Mouse (Mus musculus) embryonic facial prominence, embryonic 14.5 days (tissue): ENCODE data around the gene Ppp2r1b. TPM values are rescaled to one million over a fixed set of nuclear protein-coding genes. Genes with fewer than 3 reads are reported as not detected.

Experiments
- ATAC-seq: fragments of 200-750 bp; cut with Nextera tagmentation; 2 replicates; pipeline ENCODE4 v1.8.0; 2017; ENCODE audit warnings: low read depth, moderate number of reproducible peaks, moderate TSS enrichment
- DNase-seq: peaks from one replicate; pipeline ENCODE4 v3.0.0-alpha.2; 2015; ENCODE audit warnings: low spot score
- H3K27ac ChIP-seq: fragments of 300-500 bp; sonication (generic); replicated peaks from 2 replicates; pipeline ENCODE4 v1.5.1; 2014; ENCODE audit warnings: low read depth, mild to moderate bottlenecking, low read length, moderate library complexity
- H3K27me3 ChIP-seq: fragments of 300-500 bp; sonication (generic); replicated peaks from 2 replicates; pipeline ENCODE4 v1.6.1; 2014; ENCODE audit warnings: low read length; ENCODE audit not compliant: control insufficient read depth, insufficient read depth
- H3K36me3 ChIP-seq: fragments of 300-500 bp; sonication (generic); 2 replicates; pipeline ENCODE4 v1.6.1; 2014; ENCODE audit warnings: low read length, mixed read lengths; ENCODE audit not compliant: control insufficient read depth, insufficient read depth
- H3K4me1 ChIP-seq: fragments of 300-500 bp; sonication (generic); 2 replicates; pipeline ENCODE4 v1.6.1; 2014; ENCODE audit warnings: antibody characterized with exemption, low read length; ENCODE audit not compliant: control insufficient read depth, insufficient read depth
- H3K4me2 ChIP-seq: fragments of 300-500 bp; sonication (generic); 2 replicates; pipeline ENCODE4 v1.6.1; 2014; ENCODE audit warnings: low read depth, mild to moderate bottlenecking, low read length, moderate library complexity, mixed read lengths
- H3K4me3 ChIP-seq: fragments of 300-500 bp; sonication (generic); 2 replicates; pipeline ENCODE4 v1.5.1; 2014; ENCODE audit warnings: low read depth, mild to moderate bottlenecking, low read length
- H3K9ac ChIP-seq: fragments of 300-500 bp; sonication (generic); 2 replicates; pipeline ENCODE4 v1.6.1; 2014; ENCODE audit warnings: low read depth, mild to moderate bottlenecking, low read length, moderate library complexity, mixed read lengths
- H3K9me3 ChIP-seq: fragments of 300-500 bp; sonication (generic); 2 replicates; pipeline ENCODE4 v1.6.1; 2016; ENCODE audit warnings: low read length; ENCODE audit not compliant: control insufficient read depth
- WGBS: fragments of 180-500 bp; shearing (Covaris S2); extraction: QIAGEN DNeasy Blood & Tissue Kit; methylation state at CpG from one replicate; pipeline ENCODE4 v1.1.7; 2014; 5-methylcytosine and 5-hydroxymethylcytosine counted together
- polyA plus RNA-seq: library from polyadenylated mRNA; unstranded; fragments of >200 nt; fragmentation: Nextera tagmentation; extraction: Ambion mirVana; gene quantifications from 2 replicates; pipeline ENCODE4 v1.2.1, GENCODE M21; 2014

The Ppp2r1b gene
- polyA plus RNA-seq, 1 experiment from 2014 or later, result 55.7 TPM

DNA sequence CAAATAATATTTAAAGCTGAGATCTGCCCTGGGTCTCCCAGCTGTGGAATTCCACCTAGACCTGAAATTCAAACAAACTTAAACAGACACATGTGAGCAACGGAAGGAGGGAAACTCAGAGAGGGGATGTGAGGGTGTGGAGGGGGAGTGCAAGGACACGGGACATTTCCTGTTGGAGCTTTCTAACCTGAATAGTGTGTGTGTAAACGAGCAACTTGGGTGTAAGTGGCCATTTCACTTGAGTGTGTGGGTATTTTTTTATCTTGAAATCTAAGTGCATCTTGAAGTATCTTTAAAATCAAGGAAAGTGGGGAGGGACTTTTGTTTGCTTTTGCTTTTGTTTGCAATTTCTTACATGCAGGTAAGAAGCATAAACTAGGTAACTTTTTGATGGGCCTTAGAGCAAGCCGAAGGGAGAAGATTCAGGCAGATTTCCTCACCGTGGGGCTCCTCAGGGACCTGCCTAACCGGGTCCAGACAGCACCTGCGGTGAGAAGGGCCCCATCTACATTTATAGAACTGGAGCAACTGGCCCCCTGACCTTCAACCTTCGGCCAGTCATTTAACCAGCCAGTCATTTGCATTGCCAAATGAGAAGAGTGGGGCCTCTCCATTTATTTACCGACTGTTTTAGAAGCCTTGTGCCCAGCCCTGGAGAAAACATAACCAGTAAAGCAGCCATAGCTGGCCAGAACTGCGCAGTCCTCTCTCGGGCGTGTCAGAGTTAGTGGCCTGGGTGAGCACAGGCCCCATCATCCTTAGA lies 2.7 kb downstream of the Ppp2r1b start:
- no peak overlapping the region for H3K9ac ChIP-seq
- DNase-seq (no peak), ATAC-seq (no peak)
- WGBS, result 55% methylated on average over 12 of the region's 12 CpGs
- no peaks in the 10 kb centered on the region for H3K27me3 ChIP-seq
- peaks cover 15% of the 10 kb centered on the region for H3K4me1 ChIP-seq
- H3K4me3 ChIP-seq, result no peak overlapping the region
- H3K27ac ChIP-seq, result no peak overlapping the region
- no peak overlapping the region for H3K4me2 ChIP-seq
- H3K36me3 ChIP-seq, result peaks cover 18% of the 10 kb centered on the region
- H3K9me3 ChIP-seq, result no peaks in the 10 kb centered on the region

DNA sequence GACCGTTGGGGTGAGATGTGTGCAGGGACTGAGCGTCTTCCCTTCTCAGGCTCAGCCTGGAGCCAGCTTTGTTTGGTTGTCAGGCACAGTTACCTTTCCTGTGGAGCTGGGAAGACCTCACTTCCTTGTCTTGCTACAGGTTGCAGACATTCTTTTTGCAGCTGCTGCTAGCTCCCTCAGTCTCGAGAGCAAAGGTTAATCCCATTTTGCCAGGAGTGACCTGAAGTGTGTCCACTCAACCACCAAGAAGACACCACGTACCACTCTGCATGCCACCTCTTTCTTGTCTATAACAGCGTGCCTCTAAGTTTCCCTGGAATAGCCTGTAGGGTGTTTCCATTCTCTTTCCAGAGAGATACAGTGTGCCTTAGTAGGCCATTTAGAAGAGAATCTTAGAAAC lies 3.7 kb downstream of the Ppp2r1b start:
- Histone ChIP-seq H3K36me3 (peaks cover 10% of the 10 kb centered on the region), H3K4me2 (no peak overlapping the region), H3K4me1 (peaks cover 15% of the 10 kb centered on the region), H3K4me3 (no peak overlapping the region), H3K9me3 (no peaks in the 10 kb centered on the region), H3K27ac (no peak overlapping the region), H3K9ac (no peak overlapping the region), H3K27me3 (no peaks in the 10 kb centered on the region)
- 58% methylated on average over 5 of the region's 5 CpGs for WGBS
- DNase-seq (no peak), ATAC-seq (no peak)

- 23% methylated on average over 8 of the region's 8 CpGs for WGBS
- DNase-seq, result peak; percentile 94
- Histone ChIP-seq H3K4me3 (no peak overlapping the region), H3K9ac (no peak overlapping the region), H3K9me3 (no peaks in the 10 kb centered on the region), H3K27ac (no peak overlapping the region), H3K4me1 (peaks cover 15% of the 10 kb centered on the region), H3K27me3 (no peaks in the 10 kb centered on the region), H3K4me2 (no peak overlapping the region), H3K36me3 (peaks cover 6% of the 10 kb centered on the region)
- peak; percentile 85 for ATAC-seq
These were observed 4.1 kb downstream of the Ppp2r1b start for GRCm38 (mm10) chr9:50849249-50849648.

DNA sequence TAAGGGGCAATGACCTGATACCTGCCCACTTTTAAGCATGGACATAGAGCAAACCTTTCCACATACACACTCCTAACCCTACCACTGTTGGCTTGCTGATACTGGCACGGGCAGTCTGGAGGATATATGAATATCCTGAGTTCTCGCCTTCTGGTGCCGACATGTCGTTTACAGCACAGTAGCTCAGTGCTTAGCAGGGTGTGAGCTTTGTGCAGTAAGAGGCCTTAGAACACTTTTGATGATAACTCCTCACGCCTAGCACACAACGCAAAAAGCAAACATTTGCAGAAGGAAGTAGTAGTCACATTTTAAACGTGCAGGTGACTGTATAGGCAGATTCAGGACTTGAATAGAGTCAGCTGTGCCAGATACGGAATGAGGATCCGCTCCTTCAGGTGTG lies 4.7 kb downstream of the Ppp2r1b start:
- Histone ChIP-seq H3K4me3 (no peak overlapping the region), H3K9me3 (no peaks in the 10 kb centered on the region), H3K4me2 (peak overlapping the region; percentile 40; the same call in 1 of the 2 replicates), H3K9ac (no peak overlapping the region), H3K27ac (no peak overlapping the region), H3K4me1 (peaks cover 15% of the 10 kb centered on the region), H3K27me3 (no peaks in the 10 kb centered on the region), H3K36me3 (0 out of 2 replicates have a peak, but pooled peaks cover under 1% of the 10 kb centered on the region)
- DNase-seq (no peak), ATAC-seq (no peak)
- WGBS, result 68% methylated on average over 9 of the region's 9 CpGs

GRCm38 (mm10) chr9:50850271-50850670 lies 5.2 kb downstream of the Ppp2r1b start:
- no peaks in the 10 kb centered on the region for H3K9me3 ChIP-seq
- WGBS, result 22% methylated on average over 11 of the region's 11 CpGs
- peaks cover 15% of the 10 kb centered on the region for H3K4me1 ChIP-seq
- H3K27me3 ChIP-seq, result no peaks in the 10 kb centered on the region
- no peak overlapping the region for H3K4me3 ChIP-seq
- DNase-seq (peak; percentile 33), ATAC-seq (peak; percentile 28; the same call in 1 of the 2 replicates)
- no peak overlapping the region for H3K27ac ChIP-seq
- peak overlapping the region; percentile 5; the same call in 1 of the 2 replicates for H3K9ac ChIP-seq
- H3K36me3 ChIP-seq, result no peaks in the 10 kb centered on the region
- H3K4me2 ChIP-seq, result peak overlapping the region; percentile 40

- Histone ChIP-seq H3K27ac (no peak overlapping the region), H3K36me3 (no peaks in the 10 kb centered on the region), H3K27me3 (no peaks in the 10 kb centered on the region), H3K4me3 (no peak overlapping the region), H3K9me3 (no peaks in the 10 kb centered on the region), H3K9ac (peak overlapping the region; percentile 5; the same call in 1 of the 2 replicates), H3K4me1 (peaks cover 15% of the 10 kb centered on the region), H3K4me2 (peak overlapping the region; percentile 40)
- WGBS, result 44% methylated on average over 8 of the region's 8 CpGs
- DNase-seq (peak; percentile 50), ATAC-seq (no peak)
These were observed 5.6 kb downstream of the Ppp2r1b start for GRCm38 (mm10) chr9:50850713-50851112.

DNA sequence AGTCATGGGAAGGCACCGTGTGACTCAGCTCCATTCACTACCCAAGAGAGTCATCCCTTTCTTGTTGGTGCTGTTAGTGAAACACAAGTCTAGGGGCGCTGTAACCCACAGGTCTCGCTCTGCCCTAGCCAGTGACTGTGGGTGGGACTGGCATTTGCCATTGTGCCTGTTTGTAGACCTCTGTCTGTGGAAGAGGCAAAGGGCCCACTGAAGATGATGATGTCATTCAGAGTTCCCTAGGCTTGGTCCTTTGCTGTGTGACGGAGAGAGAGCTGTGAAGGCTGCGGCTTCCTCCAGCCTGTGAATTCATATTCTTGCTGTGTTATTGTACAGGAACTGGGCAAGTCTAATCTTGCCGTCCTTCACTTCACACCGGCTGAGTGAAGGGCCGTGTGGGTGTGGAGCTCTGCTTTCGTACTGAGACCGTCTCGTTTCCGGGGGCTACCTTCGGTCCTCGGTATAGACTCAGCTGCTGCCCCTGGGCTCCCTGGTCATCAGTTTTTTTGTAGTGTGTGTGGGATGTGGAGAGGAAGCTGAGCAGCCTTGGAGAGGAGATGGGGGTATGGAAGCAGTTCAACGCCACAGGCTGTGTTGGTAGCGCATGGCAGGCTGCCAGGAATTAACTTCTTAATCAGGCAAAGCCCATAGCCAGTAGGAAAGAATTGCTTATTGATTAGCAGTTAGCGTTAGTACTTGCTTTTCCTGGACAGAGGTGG lies 7.7 kb downstream of the Ppp2r1b start:
- DNase-seq, result peak; percentile 60

DNA sequence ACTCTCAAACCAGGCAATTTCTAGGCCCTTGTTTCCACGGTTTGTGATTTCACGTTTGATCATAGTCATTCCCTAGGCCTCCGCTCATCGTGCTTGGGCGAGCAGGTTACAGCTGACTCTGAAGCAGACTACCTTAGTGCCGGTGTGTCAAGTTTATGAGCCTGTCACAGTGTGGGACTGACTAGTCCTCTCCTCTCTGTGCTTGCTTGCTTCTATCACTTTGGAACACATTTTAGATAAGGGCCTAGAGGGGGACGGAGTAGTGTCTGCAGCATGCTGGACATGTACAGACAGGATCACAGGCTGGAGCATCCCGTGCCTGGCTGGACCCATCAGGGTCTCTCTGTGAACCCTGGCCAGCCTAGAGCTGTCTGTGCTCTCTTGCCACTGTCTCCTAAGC lies 9.3 kb downstream of the Ppp2r1b start:
- ATAC-seq, result no peak
- no peak for DNase-seq
- WGBS, result 70% methylated on average over 8 of the region's 8 CpGs

More for the DNA sequence above, 7.7 kb downstream of the Ppp2r1b start:
- no peaks in the 10 kb centered on the region for H3K9me3 ChIP-seq
- no peak overlapping the region; the same call in 1 of the 2 replicates for H3K27ac ChIP-seq
- H3K4me3 ChIP-seq, result no peak overlapping the region
- H3K36me3 ChIP-seq, result no peaks in the 10 kb centered on the region
- peaks cover 19% of the 10 kb centered on the region for H3K4me1 ChIP-seq
- WGBS, result 56% methylated on average over 17 of the region's 17 CpGs
- ATAC-seq, result no peak
- H3K9ac ChIP-seq, result no peak overlapping the region
- H3K27me3 ChIP-seq, result no peaks in the 10 kb centered on the region
- peak overlapping the region; percentile 25 for H3K4me2 ChIP-seq

More for the DNA sequence above, 9.3 kb downstream of the Ppp2r1b start:
- H3K27me3 ChIP-seq, result no peaks in the 10 kb centered on the region
- no peaks in the 10 kb centered on the region for H3K9me3 ChIP-seq
- H3K36me3 ChIP-seq, result peaks cover 7% of the 10 kb centered on the region
- peaks cover 21% of the 10 kb centered on the region for H3K4me1 ChIP-seq
- H3K27ac ChIP-seq, result no peak overlapping the region
- no peak overlapping the region for H3K4me3 ChIP-seq
- no peak overlapping the region for H3K9ac ChIP-seq
- no peak overlapping the region for H3K4me2 ChIP-seq
